Mouse (Mus musculus) forebrain, embryonic 14.5 days (tissue): ENCODE measurements around the gene Acbd5. TPM values are rescaled to one million over a fixed set of nuclear protein-coding genes. Genes with fewer than 3 reads are reported as not detected.

ENCODE experiments used
- ATAC-seq: fragments of 200-750 bp; cut with Nextera tagmentation; 2 replicates; pipeline ENCODE4 v1.8.0; 2017; ENCODE audit warnings: mild to moderate bottlenecking, moderate library complexity
- DNase-seq: peaks from one replicate; pipeline ENCODE4 v3.0.0-alpha.2; 2015; ENCODE audit warnings: low spot score
- H3K27ac ChIP-seq: fragments of 300-500 bp; sonication (generic); 2 replicates; pipeline ENCODE4 v1.5.1; 2014; ENCODE audit warnings: low read depth, mild to moderate bottlenecking, control low read depth, low read length, moderate library complexity
- H3K27me3 ChIP-seq: fragments of 300-500 bp; sonication (generic); replicated peaks from 2 replicates; pipeline ENCODE4 v1.6.1; 2014; ENCODE audit warnings: low read length, control low read depth, mixed read lengths; ENCODE audit not compliant: control insufficient read depth, insufficient read depth
- H3K36me3 ChIP-seq: fragments of 300-500 bp; sonication (generic); 2 replicates; pipeline ENCODE4 v1.6.1; 2014; ENCODE audit warnings: low read length, control low read depth; ENCODE audit not compliant: control insufficient read depth, insufficient read depth
- H3K4me1 ChIP-seq: fragments of 300-500 bp; sonication (generic); 2 replicates; pipeline ENCODE4 v1.6.1; 2014; ENCODE audit warnings: antibody characterized with exemption, low read length, control low read depth; ENCODE audit not compliant: control insufficient read depth, insufficient read depth
- H3K4me2 ChIP-seq: fragments of 300-500 bp; sonication (generic); 2 replicates; pipeline ENCODE4 v1.6.1; 2014; ENCODE audit warnings: mild to moderate bottlenecking, control low read depth, low read length
- H3K4me3 ChIP-seq: fragments of 300-500 bp; sonication (generic); 2 replicates; pipeline ENCODE4 v1.5.1; 2014; ENCODE audit warnings: low read depth, low read length, control low read depth
- H3K9ac ChIP-seq: fragments of 300-500 bp; sonication (generic); 2 replicates; pipeline ENCODE4 v1.6.1; 2014; ENCODE audit warnings: mild to moderate bottlenecking, low read length, control low read depth, moderate library complexity
- H3K9me3 ChIP-seq: fragments of 300-500 bp; sonication (generic); replicated peaks from 2 replicates; pipeline ENCODE4 v1.6.1; 2016; ENCODE audit warnings: low read length, control low read depth, mixed read lengths; ENCODE audit not compliant: control insufficient read depth
- WGBS: fragments of 180-500 bp; shearing (Covaris S2); extraction: QIAGEN DNeasy Blood & Tissue Kit; methylation state at CpG from one replicate; pipeline ENCODE4 v1.1.7; 2014; 5-methylcytosine and 5-hydroxymethylcytosine counted together
- polyA plus RNA-seq: library from polyadenylated mRNA; unstranded; fragments of >200 nt; fragmentation: Nextera tagmentation; extraction: Ambion mirVana; gene quantifications from 2 replicates; pipeline ENCODE4 v1.2.1, GENCODE M21; 2014

Gene Acbd5
- polyA plus RNA-seq, 1 experiment from 2014 or later, result 39.8 TPM

GRCm38 (mm10) chr2:23077693-23078092 lies 9.7 kb downstream of the Acbd5 start:
- no peak for ATAC-seq
- 94% methylated on average over 5 of the region's 5 CpGs for WGBS
- Histone ChIP-seq H3K9ac (no peak overlapping the region), H3K36me3 (peaks cover 55% of the 10 kb centered on the region), H3K4me1 (no peaks in the 10 kb centered on the region), H3K9me3 (0 out of 2 replicates have a peak, but pooled peaks cover 3% of the 10 kb centered on the region), H3K4me3 (no peak overlapping the region), H3K27ac (no peak overlapping the region), H3K4me2 (no peak overlapping the region), H3K27me3 (no peaks in the 10 kb centered on the region)
- no peak for DNase-seq

DNA sequence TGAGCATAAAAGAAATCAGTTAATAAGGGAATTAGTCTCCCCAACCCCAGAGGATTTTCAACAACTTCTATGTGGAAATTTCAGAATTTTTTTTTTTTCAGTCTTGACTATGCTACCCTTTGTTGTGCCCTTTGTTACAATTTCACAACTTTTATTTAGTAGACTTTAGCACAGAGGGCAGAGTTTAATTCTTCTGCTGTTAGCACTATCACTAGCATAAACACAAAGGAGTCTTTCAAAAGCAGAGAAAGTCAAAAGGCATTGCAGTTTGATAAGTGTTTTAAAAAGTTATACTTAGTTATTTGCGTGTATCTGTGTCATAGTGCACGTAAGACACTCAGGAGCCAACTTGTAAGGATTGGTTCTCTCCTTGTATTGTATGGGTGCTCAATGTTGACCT lies 10.6 kb downstream of the Acbd5 start:
- Histone ChIP-seq H3K27ac (no peak overlapping the region), H3K4me2 (no peak overlapping the region), H3K4me1 (no peaks in the 10 kb centered on the region), H3K4me3 (no peak overlapping the region), H3K9me3 (0 out of 2 replicates have a peak, but pooled peaks cover 3% of the 10 kb centered on the region), H3K9ac (no peak overlapping the region), H3K27me3 (no peaks in the 10 kb centered on the region), H3K36me3 (peaks cover 52% of the 10 kb centered on the region)
- 96% methylated on average over 2 of the region's 2 CpGs for WGBS
- ATAC-seq, result no peak
- DNase-seq, result no peak

DNA sequence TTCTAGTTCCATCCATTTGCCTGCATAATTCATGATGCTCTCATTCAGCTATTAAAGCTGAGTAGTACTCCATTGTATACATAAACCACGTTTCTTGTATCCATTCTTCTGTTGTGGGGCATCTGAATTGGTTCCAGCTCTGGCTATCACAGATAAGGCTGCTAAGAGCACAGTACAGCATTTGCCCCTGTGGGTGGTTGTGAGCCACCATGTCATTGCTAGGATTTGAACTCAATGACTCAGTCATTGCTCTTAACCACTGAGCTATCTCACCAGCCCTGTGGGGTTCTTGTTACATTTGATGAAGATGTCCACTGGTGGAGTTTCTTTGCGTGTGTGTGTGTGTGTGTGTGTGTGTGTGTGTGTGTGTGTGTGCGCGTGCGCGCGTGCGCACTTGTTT lies 16.6 kb downstream of the Acbd5 start:
- WGBS, result 95% methylated on average over 8 of the region's 8 CpGs
- DNase-seq (no peak), ATAC-seq (no peak)
- Histone ChIP-seq H3K27ac (no peak overlapping the region), H3K9me3 (no peaks in the 10 kb centered on the region), H3K27me3 (no peaks in the 10 kb centered on the region), H3K4me3 (no peak overlapping the region), H3K4me2 (no peak overlapping the region), H3K36me3 (peaks cover 47% of the 10 kb centered on the region), H3K4me1 (no peaks in the 10 kb centered on the region), H3K9ac (no peak overlapping the region)

DNA sequence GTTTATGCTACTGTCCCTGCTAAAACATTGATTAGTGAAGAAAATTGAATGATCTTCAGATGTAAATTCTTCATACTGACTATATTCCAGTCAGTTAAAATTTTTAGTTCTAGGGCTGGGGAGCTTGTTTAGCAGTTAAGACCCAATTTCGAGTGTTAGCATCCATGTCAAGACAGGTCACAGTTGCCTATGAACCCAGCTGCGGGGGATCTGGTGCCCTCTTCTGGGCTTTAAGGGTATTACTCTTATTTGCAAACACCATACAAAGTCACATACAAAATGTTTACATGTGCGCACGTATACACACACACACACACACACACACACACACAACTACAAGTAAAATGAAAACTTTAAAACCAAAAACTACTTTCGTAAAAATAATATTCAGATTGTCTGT lies 24.2 kb downstream of the Acbd5 start:
- Histone ChIP-seq H3K9ac (no peak overlapping the region), H3K36me3 (peaks cover 61% of the 10 kb centered on the region), H3K27me3 (no peaks in the 10 kb centered on the region), H3K4me2 (no peak overlapping the region), H3K4me1 (no peaks in the 10 kb centered on the region), H3K27ac (no peak overlapping the region), H3K9me3 (no peaks in the 10 kb centered on the region), H3K4me3 (no peak overlapping the region)
- 54% methylated on average over 5 of the region's 5 CpGs for WGBS
- DNase-seq (peak; percentile 26), ATAC-seq (no peak)

DNA sequence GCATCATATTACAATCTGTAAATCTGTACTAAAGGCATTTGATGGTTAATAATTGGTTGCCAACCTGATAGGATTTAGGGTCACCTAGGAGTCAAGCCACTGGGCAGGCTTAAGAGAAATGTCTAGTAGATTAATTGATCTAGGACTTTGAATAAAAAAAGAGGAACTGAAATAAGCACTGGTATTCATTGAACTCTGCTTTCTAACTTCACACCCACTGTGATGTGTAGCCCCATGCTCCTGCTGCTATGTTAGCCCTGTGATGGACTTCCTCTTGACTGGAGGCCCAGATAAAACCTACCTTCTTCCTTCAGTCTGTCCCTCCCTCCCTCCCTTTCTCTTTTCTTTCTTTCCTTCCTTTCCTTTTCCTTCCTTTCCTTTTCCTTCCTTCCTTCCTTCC lies 29.1 kb downstream of the Acbd5 start:
- H3K9ac ChIP-seq, result no peak overlapping the region
- no peaks in the 10 kb centered on the region for H3K27me3 ChIP-seq
- H3K36me3 ChIP-seq, result peaks cover 28% of the 10 kb centered on the region
- H3K9me3 ChIP-seq, result no peaks in the 10 kb centered on the region
- DNase-seq (no peak), ATAC-seq (no peak)
- no peak overlapping the region for H3K4me3 ChIP-seq
- H3K27ac ChIP-seq, result no peak overlapping the region
- H3K4me2 ChIP-seq, result no peak overlapping the region
- H3K4me1 ChIP-seq, result no peaks in the 10 kb centered on the region

GRCm38 (mm10) chr2:23102266-23102665 lies 34.3 kb downstream of the Acbd5 start:
- H3K9ac ChIP-seq, result no peak overlapping the region
- H3K27me3 ChIP-seq, result no peaks in the 10 kb centered on the region
- H3K9me3 ChIP-seq, result no peaks in the 10 kb centered on the region
- no peak overlapping the region for H3K4me3 ChIP-seq
- H3K36me3 ChIP-seq, result 0 out of 2 replicates have a peak, but pooled peaks cover 6% of the 10 kb centered on the region
- H3K4me2 ChIP-seq, result no peak overlapping the region
- DNase-seq (no peak), ATAC-seq (no peak)
- no peaks in the 10 kb centered on the region for H3K4me1 ChIP-seq
- H3K27ac ChIP-seq, result no peak overlapping the region

GRCm38 (mm10) chr2:23119573-23119972 lies 51.6 kb downstream of the Acbd5 start:
- Histone ChIP-seq H3K9me3 (no peaks in the 10 kb centered on the region), H3K4me2 (no peak overlapping the region)
- DNase-seq, result no peak

GRCm38 (mm10) chr2:23155199-23155621 lies 87.2 kb downstream of the Acbd5 start:
- Histone ChIP-seq H3K4me1 (peaks cover 20% of the 10 kb centered on the region), H3K36me3 (peaks cover 3% of the 10 kb centered on the region; the same call in 1 of the 2 replicates), H3K27ac (peak overlapping the region; percentile 98; the same call in 1 of the 2 replicates), H3K4me2 (peak overlapping the region; percentile 75), H3K9me3 (no peaks in the 10 kb centered on the region), H3K4me3 (peak overlapping the region; percentile 85), H3K27me3 (no peaks in the 10 kb centered on the region), H3K9ac (peak overlapping the region; percentile 63)
- peak; percentile 2; the same call in 1 of the 2 replicates for ATAC-seq
- WGBS, result 7% methylated on average over 5 of the region's 5 CpGs
- DNase-seq, result peak; percentile 2

More at GRCm38 (mm10) chr2:23119573-23119972, 51.6 kb downstream of the Acbd5 start:
- H3K4me1 ChIP-seq, result no peaks in the 10 kb centered on the region
- H3K4me3 ChIP-seq, result no peak overlapping the region
- 0 out of 2 replicates have a peak, but pooled peaks cover 19% of the 10 kb centered on the region for H3K36me3 ChIP-seq
- H3K27me3 ChIP-seq, result no peaks in the 10 kb centered on the region
- H3K9ac ChIP-seq, result no peak overlapping the region
- no peak overlapping the region for H3K27ac ChIP-seq
- no peak for ATAC-seq

GRCm38 (mm10) chr2:23155777-23156607 lies 88.0 kb downstream of the Acbd5 start, which contains the start of the genes Mastl and Yme1l1:
TSS of gene Mastl (minus strand) at chr2:23156024.
TSS of gene Yme1l1 (plus strand) at chr2:23156369.
- Histone ChIP-seq H3K4me1 (peaks cover 20% of the 10 kb centered on the region), H3K9ac (peak within 1 kb of the TSS; percentile 82), H3K27me3 (no peaks in the 10 kb centered on the region), H3K36me3 (peaks cover under 1% of the 10 kb centered on the region; the same call in 1 of the 2 replicates), H3K9me3 (no peaks in the 10 kb centered on the region), H3K4me2 (peak within 1 kb of the TSS; percentile 75), H3K27ac (peak within 1 kb of the TSS; percentile 98), H3K4me3 (peak within 1 kb of the TSS; percentile 85)
- DNase-seq (peak; percentile 99), ATAC-seq (peak; percentile 99)
- under 1% methylated on average over 61 of the region's 61 CpGs for WGBS
